Mouse (Mus musculus) midbrain, embryonic 16.5 days (tissue): ENCODE data around the gene Gm20388. TPM values are rescaled to one million over a fixed set of nuclear protein-coding genes. Genes with fewer than 3 reads are reported as not detected.

Experiments
- ATAC-seq: fragments of 200-750 bp; cut with Nextera tagmentation; 2 replicates; pipeline ENCODE4 v1.8.0; 2017; ENCODE audit warnings: moderate TSS enrichment
- H3K27ac ChIP-seq: fragments of 300-500 bp; sonication (generic); 2 replicates; pipeline ENCODE4 v1.5.1; 2014; ENCODE audit warnings: mild to moderate bottlenecking, low read length, mixed read lengths
- H3K27me3 ChIP-seq: fragments of 300-500 bp; sonication (generic); 2 replicates; pipeline ENCODE4 v1.6.1; 2014; ENCODE audit warnings: low read depth, low read length, mixed read lengths; ENCODE audit not compliant: control insufficient read depth, insufficient read depth
- H3K36me3 ChIP-seq: fragments of 300-500 bp; sonication (generic); 2 replicates; pipeline ENCODE4 v1.6.1; 2014; ENCODE audit warnings: mild to moderate bottlenecking, low read length, moderate library complexity, mixed read lengths; ENCODE audit not compliant: control insufficient read depth, insufficient read depth
- H3K4me1 ChIP-seq: fragments of 300-500 bp; sonication (generic); 2 replicates; pipeline ENCODE4 v1.6.1; 2014; ENCODE audit warnings: mild to moderate bottlenecking, low read length, mixed read lengths; ENCODE audit not compliant: control insufficient read depth, insufficient read depth
- H3K4me2 ChIP-seq: fragments of 300-500 bp; sonication (generic); 2 replicates; pipeline ENCODE4 v1.6.1; 2014; ENCODE audit warnings: mild to moderate bottlenecking, low read length, mixed read lengths
- H3K4me3 ChIP-seq: fragments of 300-500 bp; sonication (generic); 2 replicates; pipeline ENCODE4 v1.5.1; 2014; ENCODE audit warnings: low read depth, mild to moderate bottlenecking, low read length, moderate library complexity, mixed read lengths
- H3K9ac ChIP-seq: fragments of 300-500 bp; sonication (generic); 2 replicates; pipeline ENCODE4 v1.6.1; 2014; ENCODE audit warnings: low read depth, low read length, mixed read lengths
- H3K9me3 ChIP-seq: fragments of 300-500 bp; sonication (generic); replicated peaks from 2 replicates; pipeline ENCODE4 v1.6.1; 2014; ENCODE audit warnings: mild to moderate bottlenecking, low read length, mixed read lengths; ENCODE audit not compliant: control insufficient read depth, poor library complexity, severe bottlenecking
- WGBS: fragments of 180-500 bp; shearing (Covaris S2); extraction: QIAGEN DNeasy Blood & Tissue Kit; methylation state at CpG from one replicate; pipeline ENCODE4 v1.1.7; 2014; 5-methylcytosine and 5-hydroxymethylcytosine counted together
- polyA plus RNA-seq: library from polyadenylated mRNA; unstranded; fragments of >200 nt; fragmentation: Nextera tagmentation; extraction: Ambion mirVana; gene quantifications from 2 replicates; pipeline ENCODE4 v1.2.1, GENCODE M21; 2015

The Gm20388 gene
- polyA plus RNA-seq, 1 experiment from 2014 or later, result 7.5 TPM

- H3K27me3 ChIP-seq, result no peaks in the 10 kb centered on the region; the same call in none of the 2 replicates
- ATAC-seq, result no peak
- H3K9ac ChIP-seq, result no peak overlapping the region
- no peaks in the 10 kb centered on the region for H3K9me3 ChIP-seq
- H3K27ac ChIP-seq, result no peak overlapping the region
- WGBS, result 81% methylated on average over 8 of the region's 8 CpGs
- no peak overlapping the region for H3K4me3 ChIP-seq
- no peaks in the 10 kb centered on the region for H3K36me3 ChIP-seq
- no peak overlapping the region for H3K4me2 ChIP-seq
- peaks cover 14% of the 10 kb centered on the region; the same call in 1 of the 2 replicates for H3K4me1 ChIP-seq
These were observed 2443.5 kb downstream of the Gm20388 start for GRCm38 (mm10) chr8:122354157-122354556.

GRCm38 (mm10) chr8:122355642-122356606, 2445.3 kb downstream of the Gm20388 start:
- H3K4me1 ChIP-seq, result peaks cover 3% of the 10 kb centered on the region; the same call in 1 of the 2 replicates
- 77% methylated on average over 9 of the region's 9 CpGs for WGBS

DNA sequence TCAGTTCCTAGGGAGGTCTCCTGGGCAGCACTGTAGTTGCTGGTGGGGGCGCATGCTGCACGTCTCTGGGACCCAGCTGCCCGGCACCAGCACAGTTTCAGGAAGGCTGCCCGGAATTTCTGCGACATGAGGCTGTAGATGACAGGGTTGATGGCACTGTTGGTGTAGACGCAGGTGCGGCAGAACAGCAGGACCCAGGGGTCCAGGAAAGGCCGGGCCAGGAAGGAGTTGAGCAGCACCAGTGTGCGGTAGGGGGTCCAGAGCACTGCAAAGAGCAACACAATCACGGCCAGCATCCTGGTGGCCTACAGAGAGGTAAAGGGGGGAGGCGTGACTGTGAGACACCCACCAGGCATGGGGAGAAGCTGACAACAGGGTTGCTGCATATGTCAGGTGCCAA, 2446.6 kb downstream of the Gm20388 start:
- H3K9me3 ChIP-seq, result no peaks in the 10 kb centered on the region

More at GRCm38 (mm10) chr8:122355642-122356606, 2445.3 kb downstream of the Gm20388 start:
- no peaks in the 10 kb centered on the region for H3K9me3 ChIP-seq
- no peak overlapping the region for H3K4me2 ChIP-seq
- no peak overlapping the region for H3K27ac ChIP-seq
- H3K9ac ChIP-seq, result no peak overlapping the region
- no peak for ATAC-seq
- no peaks in the 10 kb centered on the region for H3K36me3 ChIP-seq
- H3K27me3 ChIP-seq, result no peaks in the 10 kb centered on the region; the same call in none of the 2 replicates
- no peak overlapping the region for H3K4me3 ChIP-seq

DNA sequence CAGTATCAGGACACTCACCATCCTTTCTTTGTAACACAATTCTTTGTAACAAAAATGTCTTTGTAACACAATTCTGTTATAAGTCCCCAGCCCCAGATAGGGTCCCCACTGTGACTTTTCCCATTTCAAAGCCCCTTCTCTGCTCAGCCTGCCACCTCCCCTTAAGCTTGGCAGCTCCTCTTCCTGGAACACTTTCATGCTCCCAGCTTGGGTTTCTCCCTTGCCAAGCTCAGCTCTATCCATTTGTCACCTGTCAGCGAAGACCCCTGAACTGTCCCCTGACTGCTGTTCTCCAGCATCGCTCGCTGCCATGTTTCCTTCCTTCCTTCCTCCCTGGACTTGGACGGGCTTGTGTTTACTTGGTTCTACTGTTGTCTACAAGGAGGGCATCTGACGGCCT, 2447.0 kb downstream of the Gm20388 start:
- no peak overlapping the region for H3K4me3 ChIP-seq
- ATAC-seq, result no peak
- WGBS, result 83% methylated on average over 5 of the region's 5 CpGs
- H3K9ac ChIP-seq, result no peak overlapping the region
- no peaks in the 10 kb centered on the region for H3K36me3 ChIP-seq
- no peaks in the 10 kb centered on the region for H3K9me3 ChIP-seq
- no peaks in the 10 kb centered on the region; the same call in none of the 2 replicates for H3K27me3 ChIP-seq
- H3K27ac ChIP-seq, result no peak overlapping the region
- no peak overlapping the region for H3K4me2 ChIP-seq
- H3K4me1 ChIP-seq, result no peaks in the 10 kb centered on the region

More for the DNA sequence above, 2446.6 kb downstream of the Gm20388 start:
- Histone ChIP-seq H3K27me3 (no peaks in the 10 kb centered on the region; the same call in none of the 2 replicates), H3K27ac (no peak overlapping the region), H3K4me2 (no peak overlapping the region), H3K4me3 (no peak overlapping the region), H3K9ac (no peak overlapping the region), H3K4me1 (no peaks in the 10 kb centered on the region), H3K36me3 (no peaks in the 10 kb centered on the region)
- WGBS, result 58% methylated on average over 11 of the region's 11 CpGs
- ATAC-seq, result no peak

GRCm38 (mm10) chr8:122359111-122359775, 2448.6 kb downstream of the Gm20388 start:
- Histone ChIP-seq H3K9me3 (no peaks in the 10 kb centered on the region), H3K4me2 (no peak overlapping the region), H3K27ac (no peak overlapping the region), H3K9ac (no peak overlapping the region), H3K27me3 (no peaks in the 10 kb centered on the region; the same call in 1 of the 2 replicates), H3K4me3 (no peak overlapping the region), H3K4me1 (no peaks in the 10 kb centered on the region), H3K36me3 (no peaks in the 10 kb centered on the region)
- no peak for ATAC-seq
- WGBS, result 79% methylated on average over 15 of the region's 15 CpGs

DNA sequence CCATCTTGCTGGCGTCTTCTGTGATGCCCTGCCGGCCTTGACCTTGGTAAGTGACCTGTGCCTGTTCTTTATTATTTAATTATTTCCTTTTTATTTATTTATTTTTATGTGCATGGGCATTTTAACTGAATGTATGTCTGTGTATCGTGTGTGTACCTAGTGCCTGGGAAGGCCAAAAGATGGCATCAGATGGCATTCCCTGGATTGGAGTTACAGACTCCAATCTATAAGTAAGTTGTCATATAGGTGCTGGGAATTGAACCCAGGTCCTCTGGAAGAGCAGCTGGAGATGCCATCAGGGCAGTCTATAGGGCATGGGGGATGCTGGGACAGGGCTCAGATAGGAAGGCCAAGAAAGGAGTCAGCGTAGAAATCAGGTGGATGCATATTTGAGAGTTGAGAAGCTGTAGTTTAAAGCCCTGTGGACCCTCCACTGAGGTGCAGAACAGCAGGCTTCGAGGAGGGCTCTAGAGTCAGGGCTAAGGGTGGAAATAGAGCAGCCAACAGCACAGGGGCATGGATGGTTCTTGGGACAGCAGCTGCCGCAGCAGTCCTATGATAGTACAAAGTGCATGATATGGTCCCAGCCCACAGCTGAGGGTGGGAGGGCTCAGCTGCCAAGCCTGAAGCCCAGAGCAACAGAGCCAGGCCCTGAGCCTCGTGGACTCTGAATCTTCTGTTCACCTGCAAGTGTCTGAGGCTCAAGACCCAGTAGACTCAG, 2450.2 kb downstream of the Gm20388 start, which contains the start of gene Trhr2:
TSS of gene Trhr2 (minus strand) at position 51 of the 721 bp plus-strand sequence.
- H3K27me3 ChIP-seq, result no peaks in the 10 kb centered on the region; the same call in 1 of the 2 replicates
- H3K36me3 ChIP-seq, result no peaks in the 10 kb centered on the region
- H3K9me3 ChIP-seq, result no peaks in the 10 kb centered on the region
- ATAC-seq, result no peak
- WGBS, result 79% methylated on average over 7 of the region's 7 CpGs
- no peak within 1 kb of the TSS for H3K4me3 ChIP-seq
- no peak within 1 kb of the TSS for H3K4me2 ChIP-seq
- no peaks in the 10 kb centered on the region for H3K4me1 ChIP-seq
- no peak within 1 kb of the TSS for H3K27ac ChIP-seq
- H3K9ac ChIP-seq, result no peak within 1 kb of the TSS

- H3K4me3 ChIP-seq, result no peak overlapping the region
- WGBS, result 45% methylated on average over 5 of the region's 5 CpGs
- H3K9me3 ChIP-seq, result no peaks in the 10 kb centered on the region
- no peak overlapping the region for H3K4me2 ChIP-seq
- H3K27ac ChIP-seq, result no peak overlapping the region
- H3K36me3 ChIP-seq, result no peaks in the 10 kb centered on the region
- H3K9ac ChIP-seq, result no peak overlapping the region
- H3K4me1 ChIP-seq, result no peaks in the 10 kb centered on the region
- no peak for ATAC-seq
- H3K27me3 ChIP-seq, result no peaks in the 10 kb centered on the region
These were observed 2451.6 kb downstream of the Gm20388 start for GRCm38 (mm10) chr8:122362271-122362670.

DNA sequence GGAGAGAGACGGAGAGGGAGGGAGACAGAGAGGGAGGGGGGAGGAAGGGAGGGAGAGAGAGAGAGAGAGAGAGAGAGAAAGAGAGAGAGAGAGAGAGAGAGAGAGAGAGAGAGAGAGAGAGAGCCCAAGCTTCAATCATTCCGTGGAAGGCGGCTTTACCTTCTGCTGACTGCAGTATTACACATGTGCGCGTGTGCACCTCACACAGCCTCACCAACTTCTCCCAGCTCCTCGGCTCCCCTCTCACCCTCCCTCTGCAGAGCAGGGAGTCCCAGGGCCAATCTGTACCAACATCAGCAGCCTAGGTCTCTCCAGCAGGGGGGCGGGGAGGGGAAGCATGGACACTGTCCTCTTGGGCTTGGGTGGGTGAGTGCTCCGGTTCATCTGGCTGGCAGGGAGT, 2452.3 kb downstream of the Gm20388 start:
- no peaks in the 10 kb centered on the region for H3K27me3 ChIP-seq
- no peak overlapping the region for H3K4me2 ChIP-seq
- H3K36me3 ChIP-seq, result no peaks in the 10 kb centered on the region
- 33% methylated on average over 7 of the region's 8 CpGs for WGBS
- no peaks in the 10 kb centered on the region for H3K4me1 ChIP-seq
- no peak overlapping the region for H3K27ac ChIP-seq
- no peak overlapping the region for H3K9ac ChIP-seq
- H3K9me3 ChIP-seq, result no peaks in the 10 kb centered on the region
- H3K4me3 ChIP-seq, result no peak overlapping the region
- ATAC-seq, result no peak
